ENCODE assay signal across 10 mouse cellular contexts in genomic region chr7:100733051-100733813, GRCm38 (mm10). TPM values are rescaled to one million over a fixed set of nuclear protein-coding genes. Genes with fewer than 3 reads are reported as not detected.
A peak's percentile ranks its signal among the peaks of the same experiment; 100 is the strongest.
DNase-seq lines count a peak whose midpoint lies in the region; ATAC-seq lines count a peak whose summit lies in the region.
"Had no signal": no experiment of that assay in that cellular context is flagged by ENCODE, and none has a peak within 500 bp of the region (broad histone marks: within the 10 kb centered on the region; RNA-seq: fewer than 3 reads in every experiment).

No protein-coding gene starts in this region.

- H3K4me1 ChIP-seq in embryonic facial prominence, embryonic 14.5 days (ENCODE audit: control insufficient read depth, insufficient read depth, low read length), result 0 out of 2 replicates have a peak, but pooled peaks cover 3% of the 10 kb centered on the region
- H3K4me1 ChIP-seq in embryonic facial prominence, embryonic 10.5 days, result peaks cover 12% of the 10 kb centered on the region
- H3K4me1 ChIP-seq in heart, embryonic 11.5 days (ENCODE audit: control insufficient read depth, insufficient read depth, low read length), result peaks cover 18% of the 10 kb centered on the region

- H3K36me3 ChIP-seq in embryonic facial prominence, embryonic 14.5 days (ENCODE audit: control insufficient read depth, insufficient read depth, low read length), result no peaks in the 10 kb centered on the region
- no peaks in the 10 kb centered on the region; the same call in 1 of the 2 replicates for H3K36me3 ChIP-seq in embryonic facial prominence, embryonic 10.5 days (replicated peaks)
- no peaks in the 10 kb centered on the region for H3K36me3 ChIP-seq in heart, embryonic 11.5 days (ENCODE audit: control insufficient read depth, insufficient read depth, low read length)
- H3K36me3 ChIP-seq: embryonic facial prominence, embryonic 12.5 days had no signal

- ATAC-seq in embryonic facial prominence, embryonic 14.5 days (ENCODE audit: low read depth), result peak; percentile 44; the same call in 1 of the 2 replicates
- no peak for ATAC-seq in heart, embryonic 11.5 days (replicated peaks; ENCODE audit: insufficient number of reproducible peaks, low FRiP score, low TSS enrichment)

- H3K27ac ChIP-seq in embryonic facial prominence, embryonic 14.5 days (replicated peaks; ENCODE audit: low read depth, low read length), result no peak overlapping the region
- no peak overlapping the region for H3K27ac ChIP-seq in embryonic facial prominence, embryonic 10.5 days (replicated peaks)
- H3K27ac ChIP-seq in heart, embryonic 11.5 days (ENCODE audit: low read depth, low read length), result peak overlapping the region; percentile 30
- H3K27ac ChIP-seq: embryonic facial prominence, embryonic 12.5 days; macrophage had no signal

- no peak overlapping the region for H3K9ac ChIP-seq in embryonic facial prominence, embryonic 14.5 days (ENCODE audit: low read depth, low read length)
- H3K9ac ChIP-seq in heart, embryonic 11.5 days (ENCODE audit: low read depth, low read length), result no peak overlapping the region
- H3K9ac ChIP-seq: embryonic facial prominence, embryonic 12.5 days had no signal

- DNase-seq in embryonic facial prominence, embryonic 14.5 days (ENCODE audit: low spot score), result peak; percentile 63
- no peak for DNase-seq in embryonic facial prominence, embryonic 10.5 days (ENCODE audit: low spot score)
- peak; percentile 8 for DNase-seq in 3134 (ENCODE audit: extremely low read depth, insufficient read length, low spot score)
- peak; percentile 43 to 51 for DNase-seq in cerebellum, postnatal 14 days
- DNase-seq in lung, postnatal 14 days, result peak; percentile 27
- DNase-seq in right cerebral cortex, adult 18-20 months, result no peak
- no peak for DNase-seq in frontal cortex, postnatal 36 days (ENCODE audit: low spot score in 2 of 2)

- H3K9me3 ChIP-seq in embryonic facial prominence, embryonic 14.5 days (ENCODE audit: control insufficient read depth, low read length), result no peaks in the 10 kb centered on the region
- H3K9me3 ChIP-seq in embryonic facial prominence, embryonic 10.5 days, result no peaks in the 10 kb centered on the region
- H3K9me3 ChIP-seq in heart, embryonic 11.5 days (replicated peaks; ENCODE audit: control insufficient read depth, low read length), result no peaks in the 10 kb centered on the region
- H3K9me3 ChIP-seq: embryonic facial prominence, embryonic 12.5 days had no signal

- no peaks in the 10 kb centered on the region for H3K27me3 ChIP-seq in embryonic facial prominence, embryonic 14.5 days (replicated peaks; ENCODE audit: control insufficient read depth, insufficient read depth, low read length)
- H3K27me3 ChIP-seq in embryonic facial prominence, embryonic 10.5 days (replicated peaks; ENCODE audit: low read depth, poor library complexity, severe bottlenecking), result no peaks in the 10 kb centered on the region
- H3K27me3 ChIP-seq in heart, embryonic 11.5 days (ENCODE audit: control insufficient read depth, insufficient read depth, low read length), result no peaks in the 10 kb centered on the region
- H3K27me3 ChIP-seq: embryonic facial prominence, embryonic 12.5 days had no signal

- 32% methylated on average over 7 of the region's 7 CpGs for WGBS in embryonic facial prominence, embryonic 14.5 days
- WGBS in embryonic facial prominence, embryonic 10.5 days, result 62% methylated on average over 7 of the region's 7 CpGs
- 6% methylated on average over 7 of the region's 7 CpGs for WGBS in heart, embryonic 11.5 days (ENCODE audit: insufficient replicate concordance)

- H3K4me3 ChIP-seq in embryonic facial prominence, embryonic 14.5 days (ENCODE audit: low read depth, low read length), result no peak overlapping the region
- no peak overlapping the region for H3K4me3 ChIP-seq in embryonic facial prominence, embryonic 10.5 days
- no peak overlapping the region for H3K4me3 ChIP-seq in heart, embryonic 11.5 days (ENCODE audit: low read depth, low read length)
- H3K4me3 ChIP-seq: embryonic facial prominence, embryonic 12.5 days had no signal

- no peak overlapping the region for H3K4me2 ChIP-seq in embryonic facial prominence, embryonic 14.5 days (ENCODE audit: low read depth, low read length)
- H3K4me2 ChIP-seq in heart, embryonic 11.5 days, result peak overlapping the region; percentile 51
- H3K4me2 ChIP-seq: embryonic facial prominence, embryonic 12.5 days had no signal

RNA-seq across cellular contexts. Expression of gene Fam168a, which starts 26.8 kb away (rescaled TPM):
- 42.3 and 44.6 TPM in 2 replicates for polyA plus RNA-seq in embryonic facial prominence, embryonic 14.5 days (2014; fragmentation: Nextera tagmentation; extraction: Ambion mirVana)
- 30.3 and 31.6 TPM in 2 replicates for polyA plus RNA-seq in embryonic facial prominence, embryonic 10.5 days (2016; fragmentation: Nextera tagmentation; extraction: Ambion mirVana)
- 28.1 and 34.9 TPM in 2 replicates for polyA plus RNA-seq in heart, embryonic 11.5 days (2014; fragmentation: Nextera tagmentation; extraction: Ambion mirVana)

Comparison
In these comparisons a context has a peak if more than half of its experiments do, and no peak if none do; other contexts are left out.
1. DNase-seq: peak in embryonic facial prominence, embryonic 14.5 days (single experiment), 3134 (single experiment), cerebellum, postnatal 14 days (2 of 2) and lung, postnatal 14 days (single experiment); none in embryonic facial prominence, embryonic 10.5 days (single experiment), right cerebral cortex, adult 18-20 months (single experiment) and frontal cortex, postnatal 36 days (0 of 2).